Mouse (Mus musculus): ENCODE results near the gene Aldh3b3. TPM values are rescaled to one million over a fixed set of nuclear protein-coding genes. Genes with fewer than 3 reads are reported as not detected.
A peak's percentile ranks its signal among the peaks of the same experiment; 100 is the strongest.

Aldh3b3 gene
- polyA plus RNA-seq, 1 experiment: 0.07 TPM

DNA sequence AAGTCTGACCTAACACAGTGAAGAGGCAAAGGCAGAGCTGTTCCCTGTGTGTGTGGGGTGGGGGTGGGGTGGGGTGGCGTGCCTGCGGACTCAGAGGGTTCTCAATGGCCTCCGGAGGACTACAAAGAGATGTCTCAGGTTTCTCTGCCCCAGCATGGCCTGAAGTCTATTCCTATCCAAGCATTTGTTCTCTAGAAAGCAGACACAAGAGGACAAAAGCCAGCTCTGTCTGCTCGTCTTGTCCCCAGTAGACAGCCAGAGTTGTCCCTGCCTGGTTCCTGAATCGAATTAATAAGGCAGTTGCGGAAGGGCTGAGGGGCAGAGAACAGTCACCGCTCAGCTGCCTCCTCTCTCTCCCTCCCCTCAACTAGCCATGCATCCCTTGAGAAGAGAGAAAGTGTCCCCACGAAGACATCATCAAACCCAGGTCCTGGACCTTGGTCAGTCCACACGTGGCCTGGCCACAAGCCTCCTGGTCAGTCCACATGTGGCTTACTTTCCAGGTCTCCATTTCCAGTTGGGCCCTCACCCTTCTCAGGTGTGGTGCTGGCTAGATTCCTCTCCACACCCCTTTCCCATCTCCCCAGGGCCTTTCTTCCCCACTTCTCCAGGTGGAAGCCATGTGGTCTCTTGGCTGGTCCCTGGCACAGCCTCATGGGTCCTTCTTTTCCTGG lies 25.2 kb downstream of the Aldh3b3 start:
- no peak for DNase-seq (ENCODE audit: low read depth in 1 of 2, low spot score in 2 of 2)
- Histone ChIP-seq H3K36me3 (ENCODE audit: control insufficient read depth, insufficient read depth, low read length) (no peaks in the 10 kb centered on the region), H3K4me3 (ENCODE audit: extremely low read depth, insufficient read depth, insufficient read length) (no peak overlapping the region), H3K4me1 (ENCODE audit: control insufficient read depth, insufficient read depth, insufficient read length) (no peaks in the 10 kb centered on the region), H3K27me3 (ENCODE audit: control insufficient read depth, insufficient read depth, low read length) (no peaks in the 10 kb centered on the region), H3K27ac (ENCODE audit: insufficient read depth, low read length) (no peak overlapping the region)
- 89% methylated on average over 9 of the region's 9 CpGs for WGBS
- TF ChIP-seq CTCF (IDR thresholded peaks at IDR 0.05; ENCODE audit: extremely low read depth, insufficient read depth, insufficient read length, insufficient replicate concordance): no peak
- no peak for TF ChIP-seq POLR2A (IDR thresholded peaks at IDR 0.05; ENCODE audit: low read depth, low read length)

DNA sequence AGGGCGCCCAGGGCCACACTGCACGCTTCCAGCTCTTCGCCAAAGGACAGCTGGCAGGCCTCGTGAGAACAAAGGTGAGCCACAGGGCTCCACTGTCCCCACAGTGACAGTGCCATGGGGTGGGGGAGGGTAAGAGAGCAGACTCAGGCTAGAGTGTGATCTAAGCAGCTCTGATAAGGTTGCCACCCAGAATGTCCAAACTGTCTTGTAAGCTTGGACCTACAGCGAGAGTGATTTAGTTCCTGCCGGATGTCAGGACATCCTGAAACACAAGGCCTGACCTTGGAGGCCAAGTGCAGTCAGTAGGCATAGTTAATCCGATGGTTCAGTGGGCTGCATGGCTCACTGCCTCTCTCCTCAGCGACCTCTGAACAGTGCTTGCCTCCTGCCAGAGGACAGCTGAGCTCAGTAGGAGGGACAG lies 26.8 kb downstream of the Aldh3b3 start:
- WGBS: 29% methylated on average over 8 of the region's 8 CpGs
- H3K4me3 ChIP-seq (ENCODE audit: extremely low read depth, insufficient read depth, insufficient read length): no peak overlapping the region
- no peak for DNase-seq (ENCODE audit: low read depth in 1 of 2, low spot score in 2 of 2)

GRCm38 (mm10) chr19:3986334-3986733 lies 27.9 kb downstream of the Aldh3b3 start, which contains the start of gene Acy3:
Gene Acy3, plus strand, starts transcription at chr19:3986570.
- H3K36me3 ChIP-seq (ENCODE audit: control insufficient read depth, insufficient read depth, low read length): no peaks in the 10 kb centered on the region
- H3K4me1 ChIP-seq (ENCODE audit: control insufficient read depth, insufficient read depth, insufficient read length): no peaks in the 10 kb centered on the region
- no peaks in the 10 kb centered on the region for H3K27me3 ChIP-seq (ENCODE audit: control insufficient read depth, insufficient read depth, low read length)
- peak within 1 kb of the TSS; percentile 24; the same call in 1 of the 2 replicates for H3K27ac ChIP-seq (ENCODE audit: insufficient read depth, low read length)
- TF ChIP-seq CTCF (IDR thresholded peaks at IDR 0.05; ENCODE audit: extremely low read depth, insufficient read depth, insufficient read length, insufficient replicate concordance) (no peak), POLR2A (IDR thresholded peaks at IDR 0.05; ENCODE audit: low read depth, low read length) (no peak)
- no peak for DNase-seq (ENCODE audit: low read depth in 1 of 2, low spot score in 2 of 2)
- 34% methylated on average over 8 of the region's 8 CpGs for WGBS
- H3K4me3 ChIP-seq (ENCODE audit: extremely low read depth, insufficient read depth, insufficient read length): no peak within 1 kb of the TSS

More for the DNA sequence above, 26.8 kb downstream of the Aldh3b3 start:
- Histone ChIP-seq H3K27ac (ENCODE audit: insufficient read depth, low read length) (no peak overlapping the region), H3K36me3 (ENCODE audit: control insufficient read depth, insufficient read depth, low read length) (no peaks in the 10 kb centered on the region), H3K4me1 (ENCODE audit: control insufficient read depth, insufficient read depth, insufficient read length) (no peaks in the 10 kb centered on the region), H3K27me3 (ENCODE audit: control insufficient read depth, insufficient read depth, low read length) (no peaks in the 10 kb centered on the region)
- TF ChIP-seq CTCF (IDR thresholded peaks at IDR 0.05; ENCODE audit: extremely low read depth, insufficient read depth, insufficient read length, insufficient replicate concordance) (no peak), POLR2A (IDR thresholded peaks at IDR 0.05; ENCODE audit: low read depth, low read length) (no peak)

DNA sequence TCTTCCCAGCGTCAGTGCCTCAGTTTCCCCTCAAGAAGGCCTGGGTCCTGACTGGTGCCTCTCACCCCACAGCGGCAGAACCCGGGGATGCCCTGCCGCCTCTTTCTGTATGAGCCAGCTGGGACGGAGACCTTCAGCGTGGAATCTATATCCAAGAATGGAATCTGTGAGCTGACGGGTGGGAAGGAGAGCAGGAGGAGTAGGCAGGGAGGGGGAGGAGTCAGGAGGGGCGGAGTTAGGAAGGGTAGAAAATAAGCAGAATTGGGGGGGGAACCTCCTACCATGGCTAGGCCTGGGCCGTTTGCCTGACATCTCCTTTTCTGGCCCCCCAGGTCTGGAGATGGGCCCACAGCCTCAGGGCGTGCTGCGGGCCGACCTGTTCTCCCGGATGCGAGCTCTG lies 29.6 kb downstream of the Aldh3b3 start:
- no peak overlapping the region for H3K27ac ChIP-seq (ENCODE audit: insufficient read depth, low read length)

GRCm38 (mm10) chr19:3988750-3989149 lies 30.3 kb downstream of the Aldh3b3 start:
- WGBS: 97% methylated on average over 4 of the region's 4 CpGs
- Histone ChIP-seq H3K36me3 (ENCODE audit: control insufficient read depth, insufficient read depth, low read length) (no peaks in the 10 kb centered on the region), H3K4me3 (ENCODE audit: extremely low read depth, insufficient read depth, insufficient read length) (no peak overlapping the region), H3K27me3 (ENCODE audit: control insufficient read depth, insufficient read depth, low read length) (no peaks in the 10 kb centered on the region), H3K4me1 (ENCODE audit: control insufficient read depth, insufficient read depth, insufficient read length) (no peaks in the 10 kb centered on the region), H3K27ac (ENCODE audit: insufficient read depth, low read length) (no peak overlapping the region)
- TF ChIP-seq CTCF (IDR thresholded peaks at IDR 0.05; ENCODE audit: extremely low read depth, insufficient read depth, insufficient read length, insufficient replicate concordance) (no peak), POLR2A (IDR thresholded peaks at IDR 0.05; ENCODE audit: low read depth, low read length) (no peak)
- DNase-seq (ENCODE audit: low read depth in 1 of 2, low spot score in 2 of 2): no peak

More for the DNA sequence above, 29.6 kb downstream of the Aldh3b3 start:
- no peak for DNase-seq (ENCODE audit: low read depth in 1 of 2, low spot score in 2 of 2)
- Histone ChIP-seq H3K27me3 (ENCODE audit: control insufficient read depth, insufficient read depth, low read length) (no peaks in the 10 kb centered on the region), H3K4me1 (ENCODE audit: control insufficient read depth, insufficient read depth, insufficient read length) (no peaks in the 10 kb centered on the region), H3K36me3 (ENCODE audit: control insufficient read depth, insufficient read depth, low read length) (no peaks in the 10 kb centered on the region), H3K4me3 (ENCODE audit: extremely low read depth, insufficient read depth, insufficient read length) (no peak overlapping the region)
- no peak for TF ChIP-seq CTCF (IDR thresholded peaks at IDR 0.05; ENCODE audit: extremely low read depth, insufficient read depth, insufficient read length, insufficient replicate concordance)
- WGBS: 97% methylated on average over 14 of the region's 14 CpGs

DNA sequence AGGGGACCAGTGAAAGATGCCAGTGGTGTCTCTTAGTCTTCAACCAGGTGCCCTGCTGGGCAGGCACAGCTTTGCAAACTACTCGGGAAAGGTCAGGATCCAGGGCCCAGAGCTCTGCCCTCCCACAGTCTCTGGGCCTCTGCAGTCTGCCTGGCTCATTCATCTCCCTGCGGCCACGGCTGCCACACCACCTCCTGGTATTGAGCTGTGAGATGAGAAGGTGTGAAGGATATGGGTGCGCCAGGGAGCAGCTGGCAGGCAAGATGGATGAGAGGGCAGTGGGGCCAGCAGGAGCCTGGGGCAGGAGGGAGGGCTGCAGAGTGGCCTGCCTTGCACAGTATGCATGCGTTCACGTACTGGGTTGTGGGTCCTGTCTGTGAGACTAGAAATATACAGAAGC lies 32.4 kb downstream of the Aldh3b3 start:
- WGBS: 86% methylated on average over 6 of the region's 6 CpGs
- H3K27me3 ChIP-seq (ENCODE audit: control insufficient read depth, insufficient read depth, low read length): no peaks in the 10 kb centered on the region
- no peak for TF ChIP-seq POLR2A (IDR thresholded peaks at IDR 0.05; ENCODE audit: low read depth, low read length)
- TF ChIP-seq CTCF (IDR thresholded peaks at IDR 0.05; ENCODE audit: extremely low read depth, insufficient read depth, insufficient read length, insufficient replicate concordance): no peak
- no peaks in the 10 kb centered on the region for H3K36me3 ChIP-seq (ENCODE audit: control insufficient read depth, insufficient read depth, low read length)
- no peak overlapping the region for H3K4me3 ChIP-seq (ENCODE audit: extremely low read depth, insufficient read depth, insufficient read length)
- no peak for DNase-seq (ENCODE audit: low read depth in 1 of 2, low spot score in 2 of 2)
- H3K4me1 ChIP-seq (ENCODE audit: control insufficient read depth, insufficient read depth, insufficient read length): no peaks in the 10 kb centered on the region
- H3K27ac ChIP-seq (ENCODE audit: insufficient read depth, low read length): no peak overlapping the region

GRCm38 (mm10) chr19:3991562-3991961 lies 33.1 kb downstream of the Aldh3b3 start:
- 97% methylated on average over 3 of the region's 3 CpGs for WGBS
- no peak for DNase-seq (ENCODE audit: low read depth in 1 of 2, low spot score in 2 of 2)
- no peak overlapping the region for H3K27ac ChIP-seq (ENCODE audit: insufficient read depth, low read length)
- H3K4me3 ChIP-seq (ENCODE audit: extremely low read depth, insufficient read depth, insufficient read length): no peak overlapping the region
- TF ChIP-seq POLR2A (IDR thresholded peaks at IDR 0.05; ENCODE audit: low read depth, low read length) (no peak), CTCF (IDR thresholded peaks at IDR 0.05; ENCODE audit: extremely low read depth, insufficient read depth, insufficient read length, insufficient replicate concordance) (no peak)
- no peaks in the 10 kb centered on the region for H3K27me3 ChIP-seq (ENCODE audit: control insufficient read depth, insufficient read depth, low read length)
- H3K36me3 ChIP-seq (ENCODE audit: control insufficient read depth, insufficient read depth, low read length): no peaks in the 10 kb centered on the region
- H3K4me1 ChIP-seq (ENCODE audit: control insufficient read depth, insufficient read depth, insufficient read length): no peaks in the 10 kb centered on the region
